Mouse (Mus musculus) lung, postnatal 4 days (tissue): ENCODE data around the gene Ecm1.
"Not testable (repeated sequence)": the region's sequence is repeated elsewhere in the genome, so short reads cannot be mapped to it uniquely, and the experiment has no call there.

Experiments used
- DNase-seq, 2 experiments: peaks; one replicate each; pipeline ENCODE4 v3.0.0; 2021

The Ecm1 gene

GRCm38 (mm10) chr3:95726696-95727358 lies 12.5 kb downstream of the Ecm1 start:
- no peak for DNase-seq

- DNase-seq = no peak
Measured at GRCm38 (mm10) chr3:95725863-95726262, 13.5 kb downstream of the Ecm1 start.

- DNase-seq = no peak
Measured at GRCm38 (mm10) chr3:95722386-95722785, 17.0 kb downstream of the Ecm1 start.

GRCm38 (mm10) chr3:95718153-95718552 lies 21.2 kb downstream of the Ecm1 start:
- DNase-seq = no peak

- no peak for DNase-seq
Measured at GRCm38 (mm10) chr3:95716075-95716474, 23.3 kb downstream of the Ecm1 start.

GRCm38 (mm10) chr3:95709967-95710366 lies 29.4 kb downstream of the Ecm1 start:
- no peak for DNase-seq

GRCm38 (mm10) chr3:95709044-95709443 lies 30.3 kb downstream of the Ecm1 start:
- no peak for DNase-seq

- DNase-seq = no peak
Measured at GRCm38 (mm10) chr3:95707497-95707896, 31.9 kb downstream of the Ecm1 start.

GRCm38 (mm10) chr3:95706273-95706672 lies 33.1 kb downstream of the Ecm1 start:
- no peak for DNase-seq

GRCm38 (mm10) chr3:95704612-95705011 lies 34.8 kb downstream of the Ecm1 start:
- DNase-seq = no peak

GRCm38 (mm10) chr3:95703276-95703675 lies 36.1 kb downstream of the Ecm1 start:
- no peak for DNase-seq

GRCm38 (mm10) chr3:95701877-95702540 lies 37.4 kb downstream of the Ecm1 start:
- peak; percentile 86 to 88 for DNase-seq

GRCm38 (mm10) chr3:95701085-95701484 lies 38.3 kb downstream of the Ecm1 start:
- DNase-seq = no peak

GRCm38 (mm10) chr3:95700233-95700681 lies 39.1 kb downstream of the Ecm1 start:
- DNase-seq = no peak

GRCm38 (mm10) chr3:95698286-95698685 lies 41.1 kb downstream of the Ecm1 start:
- no peak for DNase-seq

GRCm38 (mm10) chr3:95696360-95696759 lies 43.0 kb downstream of the Ecm1 start:
- peak in 1 of 2 experiments; percentile 70 for DNase-seq

GRCm38 (mm10) chr3:95695796-95696195 lies 43.6 kb downstream of the Ecm1 start:
- no peak for DNase-seq

- no peak for DNase-seq
Measured at GRCm38 (mm10) chr3:95694808-95695703, 44.3 kb downstream of the Ecm1 start.

GRCm38 (mm10) chr3:95693821-95694807 lies 45.3 kb downstream of the Ecm1 start:
- peak; percentile 61 to 65 for DNase-seq

GRCm38 (mm10) chr3:95692677-95693076 lies 46.7 kb downstream of the Ecm1 start:
- no peak for DNase-seq

- not testable (repeated sequence) for DNase-seq
Measured at GRCm38 (mm10) chr3:95690552-95690951, 48.8 kb downstream of the Ecm1 start.

GRCm38 (mm10) chr3:95689940-95690339 lies 49.4 kb downstream of the Ecm1 start:
- DNase-seq = no peak
